Mouse (Mus musculus) testis, adult 2 months (tissue): ENCODE measurements around the gene Kit. TPM values are rescaled to one million over a fixed set of nuclear protein-coding genes. Genes with fewer than 3 reads are reported as not detected.

Experiments used
- H3K27ac ChIP-seq: fragments of 200-500 bp; 2 replicates; pipeline ENCODE4 v1.5.1; 2012; ENCODE audit warnings: low read depth, low read length; ENCODE audit not compliant: control insufficient read depth, insufficient read depth
- H3K27me3 ChIP-seq: fragments of 200-500 bp; 2 replicates; pipeline ENCODE4 v1.6.1; 2012; ENCODE audit warnings: mild to moderate bottlenecking, low read length, moderate library complexity; ENCODE audit not compliant: control insufficient read depth, insufficient read depth
- H3K36me3 ChIP-seq: fragments of 200-500 bp; 2 replicates; pipeline ENCODE4 v1.6.1; 2012; ENCODE audit warnings: mild to moderate bottlenecking, low read length; ENCODE audit not compliant: control insufficient read depth, insufficient read depth
- H3K4me1 ChIP-seq: fragments of 200-500 bp; 2 replicates; pipeline ENCODE4 v1.6.1; 2012; ENCODE audit warnings: low read length; ENCODE audit not compliant: control insufficient read depth, insufficient read depth
- H3K4me3 ChIP-seq: fragments of 200-500 bp; 2 replicates; pipeline ENCODE4 v1.5.1; 2012; ENCODE audit warnings: low read depth, mild to moderate bottlenecking, low read length, moderate library complexity, mixed read lengths; ENCODE audit not compliant: control insufficient read depth
- CTCF ChIP-seq: fragments of 200-500 bp; IDR thresholded peaks from 2 replicates; pipeline ENCODE4 v1.5.1; 2012; ENCODE audit warnings: low read depth, mild to moderate bottlenecking, inconsistent platforms, low read length, moderate library complexity; ENCODE audit not compliant: control insufficient read depth, insufficient read depth, insufficient replicate concordance
- POLR2A ChIP-seq: fragments of 200-500 bp; IDR thresholded peaks from 2 replicates; pipeline ENCODE4 v1.6.1; 2012; ENCODE audit warnings: low read depth, mild to moderate bottlenecking, inconsistent platforms, low read length, moderate library complexity; ENCODE audit not compliant: control insufficient read depth
- polyA plus RNA-seq: library from polyadenylated mRNA; depleted of rRNA; stranded (reverse); fragments of >200 nt; gene quantifications from 2 replicates; pipeline ENCODE4 v1.2.3, GENCODE M21; 2012

Gene Kit
- polyA plus RNA-seq, 1 experiment, result 13.8 TPM

GRCm38 (mm10) chr5:75606898-75607297 is 32.2 kb downstream of the Kit start:
- H3K36me3 ChIP-seq, result no peaks in the 10 kb centered on the region
- H3K27me3 ChIP-seq, result no peaks in the 10 kb centered on the region
- H3K4me3 ChIP-seq, result no peak overlapping the region
- TF ChIP-seq CTCF (no peak), POLR2A (no peak)
- H3K27ac ChIP-seq, result no peak overlapping the region
- H3K4me1 ChIP-seq, result no peaks in the 10 kb centered on the region

- TF ChIP-seq POLR2A, result no peak
- TF ChIP-seq CTCF, result no peak
- no peak overlapping the region for H3K27ac ChIP-seq
- H3K4me1 ChIP-seq, result no peaks in the 10 kb centered on the region
- no peaks in the 10 kb centered on the region for H3K27me3 ChIP-seq
- no peaks in the 10 kb centered on the region for H3K36me3 ChIP-seq
- no peak overlapping the region for H3K4me3 ChIP-seq
These were observed 33.3 kb downstream of the Kit start for GRCm38 (mm10) chr5:75607971-75608370.

- TF ChIP-seq CTCF (no peak), POLR2A (no peak)
- no peaks in the 10 kb centered on the region for H3K36me3 ChIP-seq
- no peak overlapping the region for H3K27ac ChIP-seq
- H3K4me3 ChIP-seq, result no peak overlapping the region
- H3K4me1 ChIP-seq, result no peaks in the 10 kb centered on the region
- no peaks in the 10 kb centered on the region for H3K27me3 ChIP-seq
These were observed 37.7 kb downstream of the Kit start for GRCm38 (mm10) chr5:75612380-75612779.

GRCm38 (mm10) chr5:75612926-75613325 is 38.2 kb downstream of the Kit start:
- Histone ChIP-seq H3K4me3 (no peak overlapping the region), H3K36me3 (no peaks in the 10 kb centered on the region), H3K27ac (no peak overlapping the region), H3K27me3 (no peaks in the 10 kb centered on the region), H3K4me1 (no peaks in the 10 kb centered on the region)
- no peak for TF ChIP-seq POLR2A
- no peak for TF ChIP-seq CTCF

GRCm38 (mm10) chr5:75615000-75615571 is 40.4 kb downstream of the Kit start:
- no peak overlapping the region for H3K27ac ChIP-seq
- no peaks in the 10 kb centered on the region for H3K36me3 ChIP-seq
- H3K4me1 ChIP-seq, result no peaks in the 10 kb centered on the region
- H3K4me3 ChIP-seq, result no peak overlapping the region
- TF ChIP-seq CTCF (no peak), POLR2A (no peak)
- no peaks in the 10 kb centered on the region for H3K27me3 ChIP-seq

GRCm38 (mm10) chr5:75615624-75616023 is 40.9 kb downstream of the Kit start:
- Histone ChIP-seq H3K4me3 (no peak overlapping the region), H3K4me1 (no peaks in the 10 kb centered on the region), H3K27ac (no peak overlapping the region), H3K36me3 (no peaks in the 10 kb centered on the region), H3K27me3 (no peaks in the 10 kb centered on the region)
- no peak for TF ChIP-seq POLR2A
- no peak for TF ChIP-seq CTCF

GRCm38 (mm10) chr5:75622401-75622800 is 47.7 kb downstream of the Kit start:
- Histone ChIP-seq H3K4me1 (no peaks in the 10 kb centered on the region), H3K4me3 (no peak overlapping the region), H3K27ac (no peak overlapping the region), H3K27me3 (no peaks in the 10 kb centered on the region), H3K36me3 (no peaks in the 10 kb centered on the region)
- no peak for TF ChIP-seq CTCF
- TF ChIP-seq POLR2A, result no peak

- TF ChIP-seq CTCF (no peak), POLR2A (no peak)
- Histone ChIP-seq H3K4me1 (no peaks in the 10 kb centered on the region), H3K36me3 (no peaks in the 10 kb centered on the region), H3K4me3 (no peak overlapping the region), H3K27me3 (no peaks in the 10 kb centered on the region), H3K27ac (no peak overlapping the region)
These were observed 48.3 kb downstream of the Kit start for GRCm38 (mm10) chr5:75623007-75623406.
